Mouse (Mus musculus): ENCODE results near the gene Lgals7. TPM values are rescaled to one million over a fixed set of nuclear protein-coding genes. Genes with fewer than 3 reads are reported as not detected.
A peak's percentile ranks its signal among the peaks of the same experiment; 100 is the strongest.

The Lgals7 gene
- polyA plus RNA-seq, 1 experiment from 2014 or later = 1.0 TPM

GRCm38 (mm10) chr7:28902180-28902579, 38.5 kb downstream of the Lgals7 start:
- Histone ChIP-seq H3K36me3 (ENCODE audit: insufficient read depth) (peaks cover 100% of the 10 kb centered on the region), H3K4me2 (no peak overlapping the region), H3K27me3 (ENCODE audit: insufficient read depth, low read length) (no peaks in the 10 kb centered on the region), H3K9me3 (ENCODE audit: low read depth, low read length) (no peaks in the 10 kb centered on the region), H3K27ac (ENCODE audit: low read depth) (no peak overlapping the region), H3K4me3 (ENCODE audit: low read depth, low read length) (no peak overlapping the region), H3K9ac (no peak overlapping the region), H3K4me1 (ENCODE audit: insufficient read depth) (no peaks in the 10 kb centered on the region)
- DNase-seq (no peak), ATAC-seq (ENCODE audit: insufficient read depth) (no peak)
- 89% methylated on average over 6 of the region's 6 CpGs for WGBS
- no peak for TF ChIP-seq CTCF (IDR thresholded peaks at IDR 0.05; ENCODE audit: low read depth)

DNA sequence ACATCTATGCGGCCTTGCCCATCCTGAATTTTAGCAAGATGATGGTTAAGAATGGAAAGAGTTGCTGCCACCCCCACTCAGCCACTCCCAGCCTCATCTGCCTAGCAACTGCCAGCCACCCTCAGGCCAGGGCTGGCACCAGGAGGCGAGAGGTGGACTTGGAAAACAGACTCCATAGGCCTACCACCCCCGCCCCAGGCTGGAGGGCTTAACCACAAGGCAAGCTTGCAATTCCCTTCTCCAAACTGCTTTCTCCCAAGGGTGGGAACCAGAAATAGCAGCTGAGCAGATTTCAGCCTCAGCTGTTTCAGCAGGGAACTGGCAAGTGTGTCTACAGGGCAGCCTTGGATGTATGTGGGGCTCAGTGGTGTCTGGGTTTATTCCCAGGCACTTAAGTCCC, 39.2 kb downstream of the Lgals7 start:
- Histone ChIP-seq H3K36me3 (ENCODE audit: insufficient read depth) (peaks cover 100% of the 10 kb centered on the region), H3K9me3 (ENCODE audit: low read depth, low read length) (no peaks in the 10 kb centered on the region), H3K9ac (no peak overlapping the region), H3K4me1 (ENCODE audit: insufficient read depth) (no peaks in the 10 kb centered on the region), H3K27me3 (ENCODE audit: insufficient read depth, low read length) (no peaks in the 10 kb centered on the region), H3K27ac (ENCODE audit: low read depth) (no peak overlapping the region), H3K4me3 (ENCODE audit: low read depth, low read length) (no peak overlapping the region), H3K4me2 (no peak overlapping the region)
- DNase-seq = no peak
- ATAC-seq (ENCODE audit: insufficient read depth) = no peak
- 90% methylated on average over 3 of the region's 3 CpGs for WGBS
- TF ChIP-seq CTCF (IDR thresholded peaks at IDR 0.05; ENCODE audit: low read depth) = no peak

- Histone ChIP-seq H3K9me3 (ENCODE audit: low read depth, low read length) (no peaks in the 10 kb centered on the region), H3K9ac (no peak overlapping the region), H3K4me1 (ENCODE audit: insufficient read depth) (no peaks in the 10 kb centered on the region), H3K4me2 (no peak overlapping the region), H3K27ac (ENCODE audit: low read depth) (no peak overlapping the region), H3K27me3 (ENCODE audit: insufficient read depth, low read length) (no peaks in the 10 kb centered on the region), H3K4me3 (ENCODE audit: low read depth, low read length) (no peak overlapping the region), H3K36me3 (ENCODE audit: insufficient read depth) (peaks cover 100% of the 10 kb centered on the region)
- ATAC-seq (ENCODE audit: insufficient read depth) = no peak
- no peak for TF ChIP-seq CTCF (IDR thresholded peaks at IDR 0.05; ENCODE audit: low read depth)
- WGBS = 87% methylated on average over 10 of the region's 10 CpGs
- no peak for DNase-seq
Measured at GRCm38 (mm10) chr7:28903778-28904177, 40.1 kb downstream of the Lgals7 start.

DNA sequence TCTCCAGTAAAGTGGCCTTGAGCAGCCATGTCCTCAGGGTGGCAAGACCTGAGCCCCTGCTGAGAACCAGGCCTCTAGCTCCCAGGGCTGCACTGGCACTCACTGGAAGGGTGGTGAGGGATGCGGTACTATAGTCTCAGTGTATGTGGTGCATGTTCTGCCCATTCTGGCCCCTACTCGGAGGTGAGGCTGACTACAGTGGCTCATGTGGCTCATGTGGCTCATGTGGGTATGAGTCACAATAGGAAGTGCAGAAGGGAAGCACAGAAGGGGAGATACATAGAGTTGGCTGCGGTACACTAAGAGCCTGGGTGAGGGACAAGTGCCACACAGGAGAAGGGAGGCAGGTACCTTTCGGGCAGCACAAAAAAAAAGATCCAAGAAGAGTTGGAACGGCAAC, 43.5 kb downstream of the Lgals7 start:
- Histone ChIP-seq H3K27me3 (ENCODE audit: insufficient read depth, low read length) (no peaks in the 10 kb centered on the region), H3K9ac (no peak overlapping the region), H3K27ac (ENCODE audit: low read depth) (no peak overlapping the region), H3K4me3 (ENCODE audit: low read depth, low read length) (no peak overlapping the region), H3K36me3 (ENCODE audit: insufficient read depth) (peaks cover 99% of the 10 kb centered on the region), H3K4me2 (no peak overlapping the region), H3K4me1 (ENCODE audit: insufficient read depth) (no peaks in the 10 kb centered on the region), H3K9me3 (ENCODE audit: low read depth, low read length) (no peaks in the 10 kb centered on the region)
- TF ChIP-seq CTCF (IDR thresholded peaks at IDR 0.05; ENCODE audit: low read depth) = no peak
- DNase-seq (no peak), ATAC-seq (ENCODE audit: insufficient read depth) (no peak)
- WGBS = 88% methylated on average over 5 of the region's 5 CpGs

GRCm38 (mm10) chr7:28911632-28912031, 48.0 kb downstream of the Lgals7 start:
- 77% methylated on average over 4 of the region's 4 CpGs for WGBS
- ATAC-seq (ENCODE audit: insufficient read depth) (peak; percentile 59), DNase-seq (peak; percentile 66)
- Histone ChIP-seq H3K27me3 (ENCODE audit: insufficient read depth, low read length) (no peaks in the 10 kb centered on the region), H3K4me1 (ENCODE audit: insufficient read depth) (no peaks in the 10 kb centered on the region), H3K4me3 (ENCODE audit: low read depth, low read length) (no peak overlapping the region), H3K9ac (no peak overlapping the region), H3K4me2 (no peak overlapping the region), H3K27ac (ENCODE audit: low read depth) (peak overlapping the region; percentile 69), H3K36me3 (ENCODE audit: insufficient read depth) (peaks cover 98% of the 10 kb centered on the region), H3K9me3 (ENCODE audit: low read depth, low read length) (no peaks in the 10 kb centered on the region)
- TF ChIP-seq CTCF (IDR thresholded peaks at IDR 0.05; ENCODE audit: low read depth) = no peak; the same call in 1 of the 2 replicates

DNA sequence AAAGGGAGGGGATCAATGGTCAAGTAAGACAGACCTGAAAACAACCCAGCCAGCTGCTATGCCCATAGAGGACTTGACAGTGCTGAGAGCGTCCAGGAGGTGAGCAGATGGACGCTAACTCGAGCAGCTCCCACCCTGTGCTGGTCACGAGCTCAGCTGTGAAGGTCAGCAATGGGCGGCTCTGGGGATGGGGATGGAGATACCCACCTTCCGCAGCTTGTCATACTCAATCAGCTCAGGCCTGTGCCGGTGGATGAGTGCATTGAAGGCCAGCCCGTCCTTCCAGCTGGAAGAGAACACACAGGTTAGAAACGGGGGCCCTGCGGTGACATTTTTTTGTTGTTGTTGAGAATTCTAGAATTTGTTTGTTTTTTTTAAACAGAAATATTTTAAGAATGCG, 49.5 kb downstream of the Lgals7 start:
- Histone ChIP-seq H3K27ac (ENCODE audit: low read depth) (no peak overlapping the region; the same call in 1 of the 2 replicates), H3K9ac (no peak overlapping the region)

More for the DNA sequence above, 49.5 kb downstream of the Lgals7 start:
- H3K4me1 ChIP-seq (ENCODE audit: insufficient read depth) = peaks cover 2% of the 10 kb centered on the region; the same call in 1 of the 2 replicates
- no peaks in the 10 kb centered on the region for H3K27me3 ChIP-seq (ENCODE audit: insufficient read depth, low read length)
- H3K9me3 ChIP-seq (ENCODE audit: low read depth, low read length) = no peaks in the 10 kb centered on the region
- DNase-seq = no peak
- H3K36me3 ChIP-seq (ENCODE audit: insufficient read depth) = peaks cover 92% of the 10 kb centered on the region
- no peak for TF ChIP-seq CTCF (IDR thresholded peaks at IDR 0.05; ENCODE audit: low read depth)
- 69% methylated on average over 11 of the region's 11 CpGs for WGBS
- H3K4me3 ChIP-seq (ENCODE audit: low read depth, low read length) = no peak overlapping the region
- no peak overlapping the region for H3K4me2 ChIP-seq
- ATAC-seq (ENCODE audit: insufficient read depth) = no peak

Other genes with a start within 250 kb of the Lgals7 start
- gene Acp7, start 232.5 kb upstream of the Lgals7 start, polyA plus RNA-seq (2014; fragmentation: Nextera tagmentation; extraction: Ambion mirVana) = not detected in 2 replicates
- 6.8 and 6.9 TPM in 2 replicates for gene Fbxo27, start 171.0 kb upstream of the Lgals7 start, polyA plus RNA-seq (2014; fragmentation: Nextera tagmentation; extraction: Ambion mirVana)
- 13.6 and 15.8 TPM in 2 replicates for gene Fbxo17, start 147.0 kb upstream of the Lgals7 start, polyA plus RNA-seq (2014; fragmentation: Nextera tagmentation; extraction: Ambion mirVana)
- gene Mrps12, start 122.0 kb upstream of the Lgals7 start, polyA plus RNA-seq (2014; fragmentation: Nextera tagmentation; extraction: Ambion mirVana) = 131 and 132 TPM in 2 replicates
- gene Sars2, start 121.9 kb upstream of the Lgals7 start, polyA plus RNA-seq (2014; fragmentation: Nextera tagmentation; extraction: Ambion mirVana) = 27.9 and 31.4 TPM in 2 replicates
- not detected in 2 replicates for gene Ccer2, start 107.7 kb upstream of the Lgals7 start, polyA plus RNA-seq (2014; fragmentation: Nextera tagmentation; extraction: Ambion mirVana)
- 54.0 and 59.6 TPM in 2 replicates for gene Sirt2, start 97.1 kb upstream of the Lgals7 start, polyA plus RNA-seq (2014; fragmentation: Nextera tagmentation; extraction: Ambion mirVana)
- gene Nfkbib, start 96.3 kb upstream of the Lgals7 start, polyA plus RNA-seq (2014; fragmentation: Nextera tagmentation; extraction: Ambion mirVana) = 31.8 and 37.4 TPM in 2 replicates
- gene Rinl, start 74.9 kb upstream of the Lgals7 start, polyA plus RNA-seq (2014; fragmentation: Nextera tagmentation; extraction: Ambion mirVana) = 6.8 and 6.9 TPM in 2 replicates
- gene Hnrnpl, start 55.3 kb upstream of the Lgals7 start, polyA plus RNA-seq (2014; fragmentation: Nextera tagmentation; extraction: Ambion mirVana) = 254 and 255 TPM in 2 replicates
- gene Ech1, start 38.6 kb upstream of the Lgals7 start, polyA plus RNA-seq (2014; fragmentation: Nextera tagmentation; extraction: Ambion mirVana) = 127 and 133 TPM in 2 replicates
- gene Lgals4, start 30.0 kb upstream of the Lgals7 start, polyA plus RNA-seq (2014; fragmentation: Nextera tagmentation; extraction: Ambion mirVana) = 3.2 and 3.7 TPM in 2 replicates
- 0.42 and 0.61 TPM in 2 replicates for gene Capn12, start 17.6 kb downstream of the Lgals7 start, polyA plus RNA-seq (2014; fragmentation: Nextera tagmentation; extraction: Ambion mirVana)
- 266 and 270 TPM in 2 replicates for gene Actn4, start 98.5 kb downstream of the Lgals7 start, polyA plus RNA-seq (2014; fragmentation: Nextera tagmentation; extraction: Ambion mirVana)
- 392 and 398 TPM in 2 replicates for gene Eif3k, start 118.0 kb downstream of the Lgals7 start, polyA plus RNA-seq (2014; fragmentation: Nextera tagmentation; extraction: Ambion mirVana)
- gene Map4k1, start 118.2 kb downstream of the Lgals7 start, polyA plus RNA-seq (2014; fragmentation: Nextera tagmentation; extraction: Ambion mirVana) = 8.5 and 10.7 TPM in 2 replicates